Mouse (Mus musculus): Measurements from ENCODE around the gene Chst7. TPM values are rescaled to one million over a fixed set of nuclear protein-coding genes. Genes with fewer than 3 reads are reported as not detected.

The Chst7 gene
- 0.25 TPM in 1 of 2 replicates, not detected in the other for total RNA-seq (2017)

GRCm38 (mm10) chrX:20059381-20059971 lies at the start of gene Chst7:
Gene Chst7, plus strand, starts transcription at chrX:20059560.
- ATAC-seq (ENCODE audit: extremely low read depth, insufficient number of reproducible peaks, low FRiP score, poor library complexity, severe bottlenecking), result no peak

GRCm38 (mm10) chrX:20012211-20012610 lies 47.1 kb upstream of the Chst7 start:
- no peak for ATAC-seq (ENCODE audit: extremely low read depth, insufficient number of reproducible peaks, low FRiP score, poor library complexity, severe bottlenecking)

- ATAC-seq (ENCODE audit: extremely low read depth, insufficient number of reproducible peaks, low FRiP score, poor library complexity, severe bottlenecking), result no peak
Measured at GRCm38 (mm10) chrX:20020942-20021341, 38.4 kb upstream of the Chst7 start.

- no peak for ATAC-seq (ENCODE audit: extremely low read depth, insufficient number of reproducible peaks, low FRiP score, poor library complexity, severe bottlenecking)
Measured at GRCm38 (mm10) chrX:20060096-20060768, 872 bp downstream of the Chst7 start.

- no peak for ATAC-seq (ENCODE audit: extremely low read depth, insufficient number of reproducible peaks, low FRiP score, poor library complexity, severe bottlenecking)
Measured at GRCm38 (mm10) chrX:20060769-20061315, 1.5 kb downstream of the Chst7 start.

GRCm38 (mm10) chrX:20061764-20062480 lies 2.6 kb downstream of the Chst7 start:
- no peak for ATAC-seq (ENCODE audit: extremely low read depth, insufficient number of reproducible peaks, low FRiP score, poor library complexity, severe bottlenecking)

GRCm38 (mm10) chrX:20066636-20067035 lies 7.3 kb downstream of the Chst7 start:
- no peak for ATAC-seq (ENCODE audit: extremely low read depth, insufficient number of reproducible peaks, low FRiP score, poor library complexity, severe bottlenecking)

GRCm38 (mm10) chrX:20070196-20070595 lies 10.8 kb downstream of the Chst7 start:
- no peak for ATAC-seq (ENCODE audit: extremely low read depth, insufficient number of reproducible peaks, low FRiP score, poor library complexity, severe bottlenecking)

- ATAC-seq (ENCODE audit: extremely low read depth, insufficient number of reproducible peaks, low FRiP score, poor library complexity, severe bottlenecking), result no peak
Measured at GRCm38 (mm10) chrX:20117717-20118116, 58.4 kb downstream of the Chst7 start.

GRCm38 (mm10) chrX:20125481-20125880 lies 66.1 kb downstream of the Chst7 start:
- ATAC-seq (ENCODE audit: extremely low read depth, insufficient number of reproducible peaks, low FRiP score, poor library complexity, severe bottlenecking), result no peak

GRCm38 (mm10) chrX:20128951-20129350 lies 69.6 kb downstream of the Chst7 start:
- ATAC-seq (ENCODE audit: extremely low read depth, insufficient number of reproducible peaks, low FRiP score, poor library complexity, severe bottlenecking), result no peak

- ATAC-seq (ENCODE audit: extremely low read depth, insufficient number of reproducible peaks, low FRiP score, poor library complexity, severe bottlenecking), result no peak
Measured at GRCm38 (mm10) chrX:20129466-20129865, 70.1 kb downstream of the Chst7 start.

Other genes starting within 250 kb of the Chst7 start
- gene Slc9a7, start 232.2 kb downstream of the Chst7 start, total RNA-seq (2017), result 101 and 109 TPM in 2 replicates